Mouse (Mus musculus) adrenal gland, adult 8-10 months (tissue): Measurements from ENCODE around the gene Myef2. TPM values are rescaled to one million over a fixed set of nuclear protein-coding genes. Genes with fewer than 3 reads are reported as not detected.

ENCODE experiments used
- DNase-seq: peaks from one replicate; pipeline ENCODE4 v3.0.0; 2022
- total RNA-seq, 4 experiments: library from RNA; stranded (reverse); gene quantifications; 2 replicates each; pipeline ENCODE4 v1.2.4; 2022

Myef2 gene
- total RNA-seq, 4 experiments from 2014 or later, result 24.2 to 41.5 (median 30.5) TPM

GRCm38 (mm10) chr2:125067373-125067772 lies 56.1 kb downstream of the Myef2 start:
- no peak for DNase-seq

- DNase-seq, result no peak
These were observed 60.5 kb downstream of the Myef2 start for GRCm38 (mm10) chr2:125062944-125063343.

GRCm38 (mm10) chr2:125061451-125061850 lies 62.0 kb downstream of the Myef2 start:
- no peak for DNase-seq

- no peak for DNase-seq
These were observed 66.1 kb downstream of the Myef2 start for GRCm38 (mm10) chr2:125057250-125057815.

GRCm38 (mm10) chr2:125055316-125055903 lies 68.1 kb downstream of the Myef2 start:
- no peak for DNase-seq

Other genes with a start within 250 kb of the Myef2 start
- under 1 TPM in 1 of 4 experiments, not detected in 3; 0.46 TPM for gene Slc24a5, start 55.5 kb downstream of the Myef2 start, total RNA-seq
- gene Ctxn2, start 13.0 kb upstream of the Myef2 start, total RNA-seq, result under 1 TPM in 1 of 4 experiments, not detected in 3; 0.71 TPM
- not detected for gene Slc12a1, start 28.8 kb upstream of the Myef2 start, total RNA-seq
- 10 to 100 TPM; 20.1 to 27.2 (median 24.6) TPM for gene Dut, start 123.5 kb upstream of the Myef2 start, total RNA-seq